Mouse (Mus musculus): ENCODE measurements around the gene Rpain.

The Rpain gene

DNA sequence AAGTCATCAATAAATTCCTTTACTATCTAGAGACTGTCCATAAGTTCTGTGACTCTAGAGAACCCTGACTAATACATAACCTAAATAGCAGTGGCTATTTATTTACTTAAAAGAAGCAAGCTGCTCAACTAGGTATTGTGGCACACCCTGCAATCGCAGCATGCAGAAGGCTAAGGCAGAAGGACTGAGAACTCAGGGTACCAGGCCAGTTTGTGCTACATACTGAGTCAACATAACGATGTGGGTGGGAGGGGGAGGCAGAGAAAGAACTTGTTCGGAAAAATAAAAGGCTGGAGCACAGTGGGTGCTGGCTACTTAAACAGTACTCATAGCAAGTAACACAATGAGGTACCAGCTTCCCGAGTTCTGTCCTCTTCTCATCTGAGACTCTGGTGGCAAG is 31.2 kb downstream of the Rpain start:
- DNase-seq (ENCODE audit: low spot score), result no peak

DNA sequence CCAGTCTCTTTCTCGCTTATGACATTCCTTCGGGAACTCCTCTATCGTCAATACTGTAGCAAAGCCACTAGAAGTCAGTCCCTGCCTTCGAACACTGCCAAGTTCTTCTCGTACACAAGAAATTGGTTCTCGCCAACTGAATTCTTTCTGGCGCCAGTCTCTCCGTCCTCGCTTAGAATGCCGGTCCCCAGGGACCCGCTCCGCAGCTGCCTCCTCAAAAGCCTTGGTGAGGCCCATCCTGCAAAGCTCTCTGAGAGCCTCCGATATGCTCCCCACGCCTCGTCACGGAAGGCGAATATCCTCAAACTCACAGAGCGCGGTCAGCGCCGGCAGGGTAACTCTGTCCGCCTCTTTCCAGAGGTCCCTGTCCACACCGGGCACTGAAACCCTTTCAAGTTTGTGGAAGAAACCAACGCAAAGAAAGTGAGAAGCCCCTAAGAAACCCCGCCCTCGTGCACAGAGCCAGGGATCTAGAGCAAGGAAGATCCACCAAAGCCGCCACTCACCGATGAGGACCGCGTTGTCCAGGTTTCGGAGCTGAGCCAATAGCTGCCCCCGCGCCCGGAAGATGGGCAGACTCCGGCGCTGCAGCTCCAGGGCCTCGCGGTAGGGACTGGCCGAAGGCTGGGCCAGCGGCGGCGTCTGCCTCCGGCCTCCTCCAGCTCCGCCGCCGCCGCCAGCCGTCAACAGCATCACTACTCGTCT is 33.8 kb downstream of the Rpain start:
- no peak for DNase-seq (ENCODE audit: low spot score)

GRCm38 (mm10) chr11:71004316-71004773 is 34.3 kb downstream of the Rpain start, which contains the start of gene Dhx33:
Gene Dhx33 (minus strand): TSS chr11:71004437.
- DNase-seq (ENCODE audit: low spot score), result peak; percentile 78

DNA sequence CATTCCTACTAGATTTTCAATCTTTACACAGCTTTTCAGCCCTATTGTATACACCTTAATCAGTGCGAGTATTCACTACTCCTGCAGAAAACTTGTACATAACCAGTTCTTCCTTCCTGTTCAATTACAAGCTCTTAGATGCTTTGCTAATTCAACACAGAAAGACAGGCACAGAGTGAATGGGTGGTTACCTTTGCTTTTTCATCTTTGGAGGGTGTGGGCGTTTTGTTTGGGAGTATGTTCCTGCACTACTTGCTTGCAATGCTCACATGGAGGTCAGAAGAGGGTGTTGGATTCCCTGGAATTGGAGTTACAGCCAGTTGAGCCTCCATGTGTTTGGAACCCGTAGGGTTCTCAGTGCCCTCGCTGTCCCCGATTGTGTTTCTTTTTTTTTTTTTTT is 35.0 kb downstream of the Rpain start:
- DNase-seq (ENCODE audit: low spot score), result no peak

DNA sequence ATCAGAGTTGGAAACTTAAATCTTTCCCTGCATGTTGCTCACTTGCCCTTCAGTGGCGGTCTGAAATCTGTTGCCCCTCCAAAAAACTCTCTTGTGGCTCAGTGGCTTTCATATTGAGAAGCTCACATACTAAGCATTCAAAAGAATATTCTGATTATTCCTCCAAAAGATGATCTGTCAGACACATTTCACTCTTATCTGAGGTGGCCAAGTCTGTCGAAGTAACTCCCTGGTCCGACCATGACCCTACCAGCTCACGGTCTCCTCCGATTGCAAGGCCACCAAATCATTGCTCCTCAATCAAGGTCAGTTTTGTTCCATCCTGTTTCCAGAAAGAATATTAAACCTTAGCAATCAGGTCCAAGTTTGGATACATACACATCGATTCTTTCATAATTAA is 37.0 kb downstream of the Rpain start:
- no peak for DNase-seq (ENCODE audit: low spot score)

DNA sequence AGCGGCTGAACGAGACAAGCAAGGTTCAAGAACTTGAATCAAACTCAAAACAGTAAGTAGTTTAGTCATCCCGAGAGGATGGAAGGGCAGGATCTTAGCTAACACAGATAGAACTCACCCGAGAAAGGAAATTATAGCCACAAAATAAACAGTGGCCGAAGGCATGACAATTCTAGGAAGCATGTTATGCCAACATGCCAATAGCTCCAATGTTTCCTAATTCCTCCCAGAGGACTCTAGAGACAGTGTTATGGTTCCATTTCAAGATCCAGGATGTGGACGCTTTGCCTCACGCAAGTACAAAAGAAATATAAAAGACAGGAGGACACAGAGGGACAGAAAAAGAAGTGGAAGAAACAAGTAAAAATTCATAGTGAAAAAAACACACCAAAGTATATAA is 37.8 kb downstream of the Rpain start:
- no peak for DNase-seq (ENCODE audit: low spot score)

- DNase-seq (ENCODE audit: low spot score), result no peak
Measured at GRCm38 (mm10) chr11:71008321-71008720, 38.3 kb downstream of the Rpain start.

DNA sequence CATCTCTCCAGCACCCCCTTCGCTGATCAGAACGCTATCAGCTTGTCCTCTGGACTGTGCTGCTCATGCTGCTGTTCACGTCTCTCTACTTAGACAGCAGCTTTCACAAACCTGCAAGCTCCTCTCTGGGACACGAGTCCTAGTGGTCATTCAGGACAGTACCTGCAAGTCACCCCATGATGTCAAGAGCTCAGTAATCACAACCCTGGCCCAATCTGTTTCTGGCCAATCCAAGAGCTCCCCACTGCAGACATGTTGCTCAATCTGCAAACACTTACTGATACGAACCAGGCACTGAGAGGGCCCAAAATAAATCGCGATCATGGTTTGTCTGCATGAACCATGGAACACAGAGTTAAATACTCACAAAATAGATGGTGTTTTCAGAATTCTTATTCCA is 42.7 kb downstream of the Rpain start:
- DNase-seq (ENCODE audit: low spot score), result no peak

DNA sequence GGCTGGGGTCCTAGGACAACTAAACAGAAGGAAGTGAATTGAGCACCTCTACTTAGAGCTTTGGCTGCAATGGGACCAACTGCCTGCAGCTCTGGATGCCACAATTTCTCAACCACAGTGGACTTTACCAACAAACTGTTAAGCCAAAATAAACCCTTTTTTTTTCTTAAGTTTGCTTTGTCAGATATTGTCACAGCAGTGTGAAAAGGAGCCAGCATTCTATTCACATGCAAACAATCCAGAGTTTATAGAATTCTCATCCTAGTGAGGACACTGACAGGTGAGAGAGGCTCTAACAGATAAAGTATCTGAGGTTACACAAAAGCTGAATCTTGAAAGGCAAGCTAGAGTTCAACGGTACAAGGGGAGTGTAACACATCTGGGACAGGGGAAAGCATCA is 47.0 kb downstream of the Rpain start:
- no peak for DNase-seq (ENCODE audit: low spot score)

DNA sequence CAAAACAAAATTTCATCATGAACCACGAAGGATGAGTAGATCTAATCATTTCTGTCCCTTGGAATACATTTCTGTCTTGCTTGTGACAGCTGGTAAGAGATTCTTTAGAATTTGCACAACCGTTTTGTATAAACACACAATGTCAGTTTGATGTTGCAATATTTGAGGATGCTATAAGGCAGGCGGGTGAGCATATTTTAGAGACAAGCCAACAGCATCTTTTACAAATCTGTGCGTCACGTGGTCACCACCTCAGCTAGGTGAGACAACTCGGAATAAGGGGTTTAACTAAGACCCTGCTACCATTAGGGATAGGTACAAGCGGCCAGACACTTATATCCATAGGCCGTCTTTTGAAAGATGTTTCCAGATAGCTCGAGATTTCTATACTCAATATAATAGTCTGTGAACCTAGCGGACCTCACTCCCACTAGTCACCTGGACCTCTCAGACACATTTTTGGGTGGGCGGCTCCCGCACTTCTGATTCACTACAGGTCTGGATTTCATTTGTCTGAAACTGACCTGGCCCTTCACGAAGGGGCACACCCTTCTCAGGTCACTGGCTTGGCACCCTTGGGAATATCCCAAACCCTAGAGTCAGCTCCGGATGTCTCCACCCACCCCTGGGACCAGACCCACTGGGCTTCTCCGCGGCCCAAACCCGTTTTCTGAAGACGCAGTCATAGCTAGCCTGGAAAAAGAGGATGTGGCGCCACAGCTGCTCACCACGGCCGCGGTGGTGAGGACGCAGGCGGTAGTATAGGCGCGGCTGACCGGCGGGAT is 48.6 kb downstream of the Rpain start:
- no peak for DNase-seq (ENCODE audit: low spot score)

GRCm38 (mm10) chr11:71019201-71020068 is 49.4 kb downstream of the Rpain start, which contains the start of the genes Mis12 and Derl2:
Gene Mis12 (plus strand): TSS chr11:71019611.
Gene Derl2 (minus strand): TSS chr11:71019841.
- peak; percentile 93 for DNase-seq (ENCODE audit: low spot score)

All from urinary bladder, postnatal 10 days (tissue).